Mouse (Mus musculus) embryonic facial prominence, embryonic 11.5 days (tissue): ENCODE measurements around the gene Btf3. TPM values are rescaled to one million over a fixed set of nuclear protein-coding genes. Genes with fewer than 3 reads are reported as not detected.

Source experiments
- ATAC-seq: fragments of 200-750 bp; cut with Nextera tagmentation; replicated peaks from 2 replicates; pipeline ENCODE4 v1.8.0; 2017; ENCODE audit warnings: low read depth; ENCODE audit not compliant: insufficient number of reproducible peaks, low FRiP score, low TSS enrichment
- DNase-seq: peaks from one replicate; pipeline ENCODE4 v3.0.0-alpha.2; 2015; ENCODE audit warnings: low spot score
- H3K27ac ChIP-seq: fragments of 300-500 bp; sonication (generic); replicated peaks from 2 replicates; pipeline ENCODE4 v1.5.1; 2014; ENCODE audit warnings: mild to moderate bottlenecking, low read depth, low read length, control low read depth
- H3K27me3 ChIP-seq: fragments of 300-500 bp; sonication (generic); 2 replicates; pipeline ENCODE4 v1.6.1; 2014; ENCODE audit warnings: mild to moderate bottlenecking, low read length, moderate library complexity, mixed read lengths; ENCODE audit not compliant: control insufficient read depth, insufficient read depth
- H3K36me3 ChIP-seq: fragments of 300-500 bp; sonication (generic); replicated peaks from 2 replicates; pipeline ENCODE4 v1.6.1; 2014; ENCODE audit warnings: low read depth, mild to moderate bottlenecking, low read length, moderate library complexity, mixed read lengths; ENCODE audit not compliant: control insufficient read depth, insufficient read depth
- H3K4me1 ChIP-seq: fragments of 300-500 bp; sonication (generic); 2 replicates; pipeline ENCODE4 v1.6.1; 2014; ENCODE audit warnings: low read length, mixed read lengths; ENCODE audit not compliant: control insufficient read depth, insufficient read depth
- H3K4me2 ChIP-seq: fragments of 300-500 bp; sonication (generic); 2 replicates; pipeline ENCODE4 v1.6.1; 2014; ENCODE audit warnings: low read depth, mild to moderate bottlenecking, control low read depth, low read length, moderate library complexity
- H3K4me3 ChIP-seq: fragments of 300-500 bp; sonication (generic); 2 replicates; pipeline ENCODE4 v1.5.1; 2014; ENCODE audit warnings: low read depth, low read length, control low read depth
- H3K9ac ChIP-seq: fragments of 300-500 bp; sonication (generic); replicated peaks from 2 replicates; pipeline ENCODE4 v1.6.1; 2014; ENCODE audit warnings: mild to moderate bottlenecking, control low read depth, low read length
- H3K9me3 ChIP-seq: fragments of 300-500 bp; sonication (generic); replicated peaks from 2 replicates; pipeline ENCODE4 v1.6.1; 2016; ENCODE audit warnings: mild to moderate bottlenecking, low read length, inconsistent platforms, mixed read lengths; ENCODE audit not compliant: control insufficient read depth
- WGBS: fragments of 180-500 bp; shearing (Covaris S2); extraction: QIAGEN DNeasy Blood & Tissue Kit; methylation state at CpG from one replicate; pipeline ENCODE4 v1.1.7; 2014; 5-methylcytosine and 5-hydroxymethylcytosine counted together
- polyA plus RNA-seq: library from polyadenylated mRNA; unstranded; fragments of >200 nt; fragmentation: Nextera tagmentation; extraction: Ambion mirVana; gene quantifications from 2 replicates; pipeline ENCODE4 v1.2.1, GENCODE M21; 2014

Btf3 gene
- polyA plus RNA-seq, 1 experiment from 2014 or later: 1,036 TPM

GRCm38 (mm10) chr13:98358424-98359181, 41.8 kb upstream of the Btf3 start:
- H3K4me2 ChIP-seq: peak overlapping the region; percentile 45
- H3K27ac ChIP-seq: 0 out of 2 replicates have a peak overlapping the region, but pooled peaks have one; percentile 23
- ATAC-seq: no peak; the same call in 1 of the 2 replicates
- peak overlapping the region; percentile 52 for H3K9ac ChIP-seq
- H3K4me3 ChIP-seq: peak overlapping the region; percentile 27
- H3K9me3 ChIP-seq: no peaks in the 10 kb centered on the region
- DNase-seq: peak; percentile 48
- H3K36me3 ChIP-seq: no peaks in the 10 kb centered on the region
- 3% methylated on average over 23 of the region's 23 CpGs for WGBS
- H3K4me1 ChIP-seq: peaks cover 3% of the 10 kb centered on the region; the same call in 1 of the 2 replicates
- H3K27me3 ChIP-seq: peaks cover 52% of the 10 kb centered on the region

- H3K9ac ChIP-seq: peak overlapping the region; percentile 52
- DNase-seq (peak; percentile 36), ATAC-seq (no peak)
- H3K27ac ChIP-seq: 0 out of 2 replicates have a peak overlapping the region, but pooled peaks have one; percentile 23
- H3K27me3 ChIP-seq: peaks cover 47% of the 10 kb centered on the region
- WGBS: 2% methylated on average over 18 of the region's 18 CpGs
- H3K36me3 ChIP-seq: no peaks in the 10 kb centered on the region
- peaks cover 3% of the 10 kb centered on the region; the same call in 1 of the 2 replicates for H3K4me1 ChIP-seq
- H3K9me3 ChIP-seq: no peaks in the 10 kb centered on the region
- H3K4me2 ChIP-seq: peak overlapping the region; percentile 45
- H3K4me3 ChIP-seq: peak overlapping the region; percentile 27
Measured at GRCm38 (mm10) chr13:98357433-98358423, 40.9 kb upstream of the Btf3 start.

GRCm38 (mm10) chr13:98356973-98357425, 40.2 kb upstream of the Btf3 start:
- WGBS: 5% methylated on average over 6 of the region's 6 CpGs
- Histone ChIP-seq H3K4me1 (peaks cover 3% of the 10 kb centered on the region; the same call in 1 of the 2 replicates), H3K4me2 (peak overlapping the region; percentile 8; the same call in 1 of the 2 replicates), H3K9me3 (no peaks in the 10 kb centered on the region), H3K27me3 (peaks cover 46% of the 10 kb centered on the region), H3K4me3 (peak overlapping the region; percentile 27), H3K36me3 (no peaks in the 10 kb centered on the region), H3K9ac (no peak overlapping the region), H3K27ac (no peak overlapping the region)
- DNase-seq (peak; percentile 41), ATAC-seq (no peak)

GRCm38 (mm10) chr13:98356176-98356972, 39.6 kb upstream of the Btf3 start:
- peak; percentile 44 for DNase-seq
- H3K9me3 ChIP-seq: no peaks in the 10 kb centered on the region
- peak overlapping the region; percentile 78 for H3K27ac ChIP-seq
- WGBS: 4% methylated on average over 9 of the region's 9 CpGs
- H3K4me2 ChIP-seq: peak overlapping the region; percentile 88
- H3K27me3 ChIP-seq: peaks cover 51% of the 10 kb centered on the region
- peak overlapping the region; percentile 66 for H3K4me3 ChIP-seq
- H3K9ac ChIP-seq: peak overlapping the region; percentile 80
- peaks cover 3% of the 10 kb centered on the region; the same call in 1 of the 2 replicates for H3K4me1 ChIP-seq
- no peak for ATAC-seq
- H3K36me3 ChIP-seq: no peaks in the 10 kb centered on the region

GRCm38 (mm10) chr13:98355559-98356111, 38.8 kb upstream of the Btf3 start:
- Histone ChIP-seq H3K4me2 (peak overlapping the region; percentile 88), H3K9me3 (no peaks in the 10 kb centered on the region), H3K9ac (peak overlapping the region; percentile 80), H3K27me3 (peaks cover 47% of the 10 kb centered on the region), H3K4me1 (peaks cover 3% of the 10 kb centered on the region; the same call in 1 of the 2 replicates), H3K27ac (peak overlapping the region; percentile 78), H3K36me3 (no peaks in the 10 kb centered on the region), H3K4me3 (peak overlapping the region; percentile 66)
- DNase-seq: peak; percentile 51
- no peak for ATAC-seq
- under 1% methylated on average over 47 of the region's 81 CpGs for WGBS

GRCm38 (mm10) chr13:98354871-98355558, 38.2 kb upstream of the Btf3 start:
- under 1% methylated on average over 62 of the region's 102 CpGs for WGBS
- peaks cover 3% of the 10 kb centered on the region; the same call in 1 of the 2 replicates for H3K4me1 ChIP-seq
- ATAC-seq: 0 out of 2 replicates have a peak, but pooled peaks have one; percentile 5

More at GRCm38 (mm10) chr13:98354871-98355558, 38.2 kb upstream of the Btf3 start:
- DNase-seq: peak; percentile 61
- peak overlapping the region; percentile 88 for H3K4me2 ChIP-seq
- H3K36me3 ChIP-seq: no peaks in the 10 kb centered on the region
- peak overlapping the region; percentile 80 for H3K9ac ChIP-seq
- peak overlapping the region; percentile 66 for H3K4me3 ChIP-seq
- no peaks in the 10 kb centered on the region for H3K9me3 ChIP-seq
- H3K27ac ChIP-seq: peak overlapping the region; percentile 78
- peaks cover 42% of the 10 kb centered on the region for H3K27me3 ChIP-seq
